Mouse (Mus musculus) gastrocnemius, adult 18-20 months (tissue): Measurements from ENCODE around the gene Socs1. TPM values are rescaled to one million over a fixed set of nuclear protein-coding genes. Genes with fewer than 3 reads are reported as not detected.

Source experiments
- DNase-seq: peaks from one replicate; pipeline ENCODE4 v3.0.0; 2021; ENCODE audit warnings: low spot score
- total RNA-seq, 2 experiments: library from RNA; stranded (reverse); gene quantifications; 2 replicates each; pipeline ENCODE4 v1.2.3; 2021

The Socs1 gene
- total RNA-seq, 2 experiments from 2014 or later, result 0.21 to 0.52 TPM

GRCm38 (mm10) chr16:10786782-10787547, 1.6 kb upstream of the Socs1 start:
- DNase-seq, result peak; percentile 55

GRCm38 (mm10) chr16:10786288-10786687, 952 bp upstream of the Socs1 start:
- DNase-seq, result peak; percentile 88

- peak; percentile 91 for DNase-seq
Observed at GRCm38 (mm10) chr16:10784793-10785370, 454 bp downstream of the Socs1 start.

- DNase-seq, result no peak
Observed at GRCm38 (mm10) chr16:10783883-10784792, 1.2 kb downstream of the Socs1 start.

GRCm38 (mm10) chr16:10783451-10783850, 1.9 kb downstream of the Socs1 start:
- no peak for DNase-seq

GRCm38 (mm10) chr16:10783152-10783434, 2.2 kb downstream of the Socs1 start:
- DNase-seq, result no peak

GRCm38 (mm10) chr16:10782377-10783151, 2.8 kb downstream of the Socs1 start:
- no peak for DNase-seq

- DNase-seq, result no peak
Observed at GRCm38 (mm10) chr16:10781862-10782371, 3.4 kb downstream of the Socs1 start.

- no peak for DNase-seq
Observed at GRCm38 (mm10) chr16:10780631-10781120, 4.7 kb downstream of the Socs1 start.

GRCm38 (mm10) chr16:10777579-10778160, 7.7 kb downstream of the Socs1 start:
- no peak for DNase-seq

GRCm38 (mm10) chr16:10776322-10776721, 9.0 kb downstream of the Socs1 start:
- DNase-seq, result no peak

- DNase-seq, result no peak
Observed at GRCm38 (mm10) chr16:10774726-10775125, 10.6 kb downstream of the Socs1 start.

GRCm38 (mm10) chr16:10773543-10773942, 11.8 kb downstream of the Socs1 start:
- DNase-seq, result no peak

- no peak for DNase-seq
Observed at GRCm38 (mm10) chr16:10771769-10772510, 13.4 kb downstream of the Socs1 start.

- DNase-seq, result no peak
Observed at GRCm38 (mm10) chr16:10770531-10771325, 14.6 kb downstream of the Socs1 start.

GRCm38 (mm10) chr16:10769661-10770060, 15.7 kb downstream of the Socs1 start:
- no peak for DNase-seq

GRCm38 (mm10) chr16:10768821-10769220, 16.5 kb downstream of the Socs1 start:
- no peak for DNase-seq

- DNase-seq, result peak; percentile 72
Observed at GRCm38 (mm10) chr16:10767158-10767557, 18.2 kb downstream of the Socs1 start.

- no peak for DNase-seq
Observed at GRCm38 (mm10) chr16:10764323-10764722, 21.0 kb downstream of the Socs1 start.
